Mouse (Mus musculus) right cerebral cortex, adult 2 months (tissue): ENCODE measurements around the gene Exoc5.
"Not testable (repeated sequence)": the region's sequence is repeated elsewhere in the genome, so short reads cannot be mapped to it uniquely, and the experiment has no call there.

Experiments
- DNase-seq, 2 experiments: peaks; one replicate each; pipeline ENCODE4 v3.0.0; 2021 to 2022; ENCODE audit warnings: low spot score in 2 of 2

Exoc5 gene

GRCm38 (mm10) chr14:49066274-49066823, at the start of gene Exoc5:
Exoc5 (minus strand) TSS chr14:49066653.
- DNase-seq, result peak; percentile 98

- DNase-seq, result not testable (repeated sequence)
Measured at GRCm38 (mm10) chr14:49091755-49092154, 25.3 kb upstream of the Exoc5 start.

GRCm38 (mm10) chr14:49091277-49091676, 24.8 kb upstream of the Exoc5 start:
- DNase-seq, result no peak

GRCm38 (mm10) chr14:49090102-49090501, 23.6 kb upstream of the Exoc5 start:
- no peak for DNase-seq

- DNase-seq, result no peak
Measured at GRCm38 (mm10) chr14:49089461-49090058, 23.1 kb upstream of the Exoc5 start.

GRCm38 (mm10) chr14:49088155-49089048, 21.9 kb upstream of the Exoc5 start:
- no peak for DNase-seq

- no peak for DNase-seq
Measured at GRCm38 (mm10) chr14:49086522-49086921, 20.1 kb upstream of the Exoc5 start.

- DNase-seq, result no peak
Measured at GRCm38 (mm10) chr14:49078820-49079219, 12.4 kb upstream of the Exoc5 start.

GRCm38 (mm10) chr14:49074361-49074760, 7.9 kb upstream of the Exoc5 start:
- no peak for DNase-seq

- DNase-seq, result peak; percentile 10 to 40
Measured at GRCm38 (mm10) chr14:49073896-49074295, 7.4 kb upstream of the Exoc5 start.

- DNase-seq, result no peak
Measured at GRCm38 (mm10) chr14:49072837-49073236, 6.4 kb upstream of the Exoc5 start.

GRCm38 (mm10) chr14:49065529-49066273, 752 bp downstream of the Exoc5 start, which contains the start of gene Ap5m1:
Ap5m1 (plus strand) TSS chr14:49066097.
- DNase-seq, result peak; percentile 27 to 29

- DNase-seq, result no peak
Measured at GRCm38 (mm10) chr14:49063838-49064237, 2.6 kb downstream of the Exoc5 start.

GRCm38 (mm10) chr14:49049492-49049891, 17.0 kb downstream of the Exoc5 start:
- no peak for DNase-seq

- DNase-seq, result peak; percentile 12 to 17
Measured at GRCm38 (mm10) chr14:49045610-49046009, 20.8 kb downstream of the Exoc5 start.

- DNase-seq, result no peak
Measured at GRCm38 (mm10) chr14:49028991-49029390, 37.5 kb downstream of the Exoc5 start.

GRCm38 (mm10) chr14:49027779-49028368, 38.6 kb downstream of the Exoc5 start:
- DNase-seq, result no peak

- DNase-seq, result no peak
Measured at GRCm38 (mm10) chr14:49027040-49027778, 39.2 kb downstream of the Exoc5 start.

GRCm38 (mm10) chr14:49019765-49020164, 46.7 kb downstream of the Exoc5 start:
- DNase-seq, result no peak

GRCm38 (mm10) chr14:49008399-49009189, 57.9 kb downstream of the Exoc5 start:
- no peak for DNase-seq
